Mouse (Mus musculus) heart, embryonic 14.5 days (tissue): ENCODE measurements around the gene Nktr. TPM values are rescaled to one million over a fixed set of nuclear protein-coding genes. Genes with fewer than 3 reads are reported as not detected.

ENCODE experiments used
- ATAC-seq: fragments of 200-750 bp; cut with Nextera tagmentation; 2 replicates; pipeline ENCODE4 v1.8.0; 2017; ENCODE audit warnings: low read depth, moderate TSS enrichment; ENCODE audit not compliant: insufficient number of reproducible peaks, insufficient read depth, low FRiP score
- H3K27ac ChIP-seq, 2 experiments: fragments of 200-500 bp in 1 of 2; fragments of 300-500 bp in 1 of 2; sonication (generic) in 1 of 2; replicated peaks in 1 of 2; 2 replicates each; pipeline ENCODE4 v1.5.1; 2012 to 2014; ENCODE audit warnings: low read depth in 2 of 2, low read length in 2 of 2, control low read depth in 1 of 2, mild to moderate bottlenecking in 1 of 2, mixed read lengths in 1 of 2; ENCODE audit not compliant: control insufficient read depth in 1 of 2, insufficient read depth in 1 of 2
- H3K27me3 ChIP-seq: fragments of 300-500 bp; sonication (generic); 2 replicates; pipeline ENCODE4 v1.6.1; 2014; ENCODE audit warnings: mild to moderate bottlenecking, low read length, control low read depth; ENCODE audit not compliant: control insufficient read depth, insufficient read depth
- H3K36me3 ChIP-seq: fragments of 300-500 bp; sonication (generic); 2 replicates; pipeline ENCODE4 v1.6.1; 2014; ENCODE audit warnings: mild to moderate bottlenecking, control low read depth, low read length, mixed read lengths; ENCODE audit not compliant: control insufficient read depth, insufficient read depth
- H3K4me1 ChIP-seq, 2 experiments: fragments of 200-500 bp in 1 of 2; fragments of 300-500 bp in 1 of 2; sonication (generic) in 1 of 2; 2 replicates each; pipeline ENCODE4 v1.6.1; 2012 to 2014; ENCODE audit warnings: low read length in 2 of 2, control low read depth in 1 of 2, mixed read lengths in 1 of 2; ENCODE audit not compliant: control insufficient read depth in 2 of 2, insufficient read depth in 2 of 2
- H3K4me2 ChIP-seq: fragments of 300-500 bp; sonication (generic); 2 replicates; pipeline ENCODE4 v1.6.1; 2014; ENCODE audit warnings: mild to moderate bottlenecking, low read length
- H3K4me3 ChIP-seq, 2 experiments: fragments of 200-500 bp in 1 of 2; fragments of 300-500 bp in 1 of 2; sonication (generic) in 1 of 2; 2 replicates each; pipeline ENCODE4 v1.5.1; 2012 to 2014; ENCODE audit warnings: low read length in 2 of 2, mild to moderate bottlenecking in 2 of 2, control low read depth in 1 of 2, low read depth in 1 of 2, moderate library complexity in 1 of 2; ENCODE audit not compliant: control insufficient read depth in 1 of 2, insufficient read depth in 1 of 2
- H3K9ac ChIP-seq: fragments of 300-500 bp; sonication (generic); 2 replicates; pipeline ENCODE4 v1.6.1; 2014; ENCODE audit warnings: mild to moderate bottlenecking, low read length
- H3K9me3 ChIP-seq: fragments of 300-500 bp; sonication (generic); 2 replicates; pipeline ENCODE4 v1.6.1; 2016; ENCODE audit warnings: low read length, control low read depth; ENCODE audit not compliant: control insufficient read depth
- WGBS: fragments of 180-500 bp; shearing (Covaris S2); extraction: QIAGEN DNeasy Blood & Tissue Kit; methylation state at CpG from one replicate; pipeline ENCODE4 v1.1.7; 2014; 5-methylcytosine and 5-hydroxymethylcytosine counted together
- polyA plus RNA-seq: library from polyadenylated mRNA; unstranded; fragments of >200 nt; fragmentation: Nextera tagmentation; extraction: Ambion mirVana; gene quantifications from 2 replicates; pipeline ENCODE4 v1.2.1, GENCODE M21; 2014

The Nktr gene
- polyA plus RNA-seq, 1 experiment from 2014 or later, result 50.4 TPM

DNA sequence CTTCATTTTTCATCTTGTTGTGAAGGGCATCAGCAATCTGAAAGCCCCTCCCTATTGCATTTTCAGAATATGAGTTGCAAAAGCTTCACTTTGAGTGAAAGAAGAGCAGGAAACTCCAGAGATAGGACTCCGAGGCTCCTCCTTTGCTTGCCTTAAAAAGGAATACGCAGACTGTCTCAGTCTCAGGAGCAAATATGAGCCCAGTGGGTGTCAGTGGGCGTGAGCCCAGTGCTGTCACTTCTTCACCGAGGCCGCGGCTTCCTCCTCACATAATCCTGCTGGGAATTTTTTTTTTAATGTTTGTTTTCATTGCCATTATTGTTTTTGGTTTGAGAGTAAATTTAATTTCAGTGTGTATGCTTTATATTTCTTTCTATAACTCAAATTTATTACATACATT is 21.5 kb downstream of the Nktr start:
- Histone ChIP-seq H3K9ac (no peak overlapping the region), H3K4me2 (no peak overlapping the region), H3K36me3 (peaks cover 72% of the 10 kb centered on the region), H3K4me3 (no peak overlapping the region), H3K27me3 (no peaks in the 10 kb centered on the region), H3K9me3 (no peaks in the 10 kb centered on the region), H3K4me1 (0 out of 4 replicates have a peak, but pooled peaks cover 0 to 8% of the 10 kb centered on the region in 2 experiments), H3K27ac (no peak overlapping the region)
- no peak for ATAC-seq
- 89% methylated on average over 6 of the region's 6 CpGs for WGBS

DNA sequence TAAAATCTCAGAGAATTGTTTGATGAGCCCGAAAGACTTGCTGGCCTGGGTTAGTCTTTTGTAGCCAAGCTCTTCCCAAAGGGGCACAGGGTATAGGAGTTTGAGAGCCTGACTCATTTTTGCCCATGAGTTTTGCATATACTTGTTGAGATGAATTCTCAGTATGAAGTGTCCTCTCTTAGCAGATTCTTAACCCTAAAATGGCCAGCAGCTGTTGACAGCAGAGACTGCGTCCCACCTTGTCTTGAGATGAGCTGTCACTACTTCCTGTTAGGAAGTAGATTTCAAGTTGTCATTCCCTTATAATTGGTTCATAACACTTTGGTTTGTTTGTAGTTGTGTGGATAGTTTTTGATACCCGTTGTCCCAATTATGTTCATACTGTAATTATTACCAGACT is 22.2 kb downstream of the Nktr start:
- no peaks in the 10 kb centered on the region for H3K9me3 ChIP-seq
- 85% methylated on average over 3 of the region's 3 CpGs for WGBS
- peaks cover 72% of the 10 kb centered on the region for H3K36me3 ChIP-seq
- H3K4me1 ChIP-seq, result 0 out of 4 replicates have a peak, but pooled peaks cover 0 to 8% of the 10 kb centered on the region in 2 experiments
- no peak for ATAC-seq
- no peak overlapping the region for H3K4me3 ChIP-seq
- no peaks in the 10 kb centered on the region for H3K27me3 ChIP-seq
- no peak overlapping the region for H3K4me2 ChIP-seq
- H3K9ac ChIP-seq, result no peak overlapping the region
- no peak overlapping the region for H3K27ac ChIP-seq

DNA sequence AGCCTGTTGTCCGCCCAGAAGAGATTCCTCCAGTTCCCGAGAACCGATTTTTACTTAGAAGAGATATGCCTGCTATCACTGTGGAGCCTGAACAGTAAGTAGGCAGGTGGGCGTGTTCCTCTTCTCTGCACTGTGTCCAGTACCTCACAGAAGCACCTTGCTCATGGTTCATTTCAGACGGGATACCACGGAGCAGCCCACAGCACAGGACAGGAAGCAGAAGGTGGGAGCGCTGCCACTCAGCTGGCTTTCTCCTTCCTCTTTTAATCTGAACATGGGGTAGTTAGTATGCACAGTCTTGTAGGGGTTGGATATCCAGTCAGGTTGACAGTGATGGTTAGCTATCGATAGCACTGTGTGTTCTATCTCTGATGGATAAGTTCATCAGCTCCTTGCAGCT is 25.1 kb downstream of the Nktr start:
- H3K9me3 ChIP-seq, result no peaks in the 10 kb centered on the region
- no peak overlapping the region for H3K9ac ChIP-seq
- H3K4me3 ChIP-seq, result no peak overlapping the region
- no peak overlapping the region for H3K4me2 ChIP-seq
- peaks cover 0 to 8% of the 10 kb centered on the region in 2 experiments; a peak in 1 of 4 replicates for H3K4me1 ChIP-seq
- no peak for ATAC-seq
- H3K27me3 ChIP-seq, result no peaks in the 10 kb centered on the region
- H3K27ac ChIP-seq, result no peak overlapping the region
- H3K36me3 ChIP-seq, result peaks cover 93% of the 10 kb centered on the region
- 83% methylated on average over 8 of the region's 8 CpGs for WGBS

DNA sequence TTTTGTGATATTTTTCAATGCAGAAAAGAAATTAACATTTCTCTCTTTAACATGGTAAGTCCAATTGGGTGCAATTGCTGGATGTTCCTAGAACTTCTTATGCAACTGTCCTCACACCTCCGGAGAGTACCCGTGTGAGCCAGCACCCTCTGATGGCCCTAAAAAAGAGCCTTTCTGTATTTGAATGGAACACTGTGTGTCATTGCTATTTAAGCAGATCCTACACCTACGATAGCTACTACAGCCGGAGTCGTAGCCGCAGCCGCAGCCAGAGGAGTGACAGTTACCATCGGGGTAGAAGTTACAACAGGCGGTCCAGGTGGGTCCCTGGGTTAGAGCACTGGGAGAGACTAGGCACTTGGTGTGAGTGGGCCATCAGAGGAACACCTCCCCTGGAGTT is 33.8 kb downstream of the Nktr start:
- ATAC-seq, result no peak
- Histone ChIP-seq H3K27ac (no peak overlapping the region), H3K4me1 (no peaks in the 10 kb centered on the region; a peak in 1 of 4 replicates), H3K4me2 (no peak overlapping the region), H3K9ac (no peak overlapping the region), H3K27me3 (no peaks in the 10 kb centered on the region), H3K9me3 (no peaks in the 10 kb centered on the region), H3K36me3 (peaks cover 92% of the 10 kb centered on the region), H3K4me3 (no peak overlapping the region)
- WGBS, result 95% methylated on average over 9 of the region's 9 CpGs

DNA sequence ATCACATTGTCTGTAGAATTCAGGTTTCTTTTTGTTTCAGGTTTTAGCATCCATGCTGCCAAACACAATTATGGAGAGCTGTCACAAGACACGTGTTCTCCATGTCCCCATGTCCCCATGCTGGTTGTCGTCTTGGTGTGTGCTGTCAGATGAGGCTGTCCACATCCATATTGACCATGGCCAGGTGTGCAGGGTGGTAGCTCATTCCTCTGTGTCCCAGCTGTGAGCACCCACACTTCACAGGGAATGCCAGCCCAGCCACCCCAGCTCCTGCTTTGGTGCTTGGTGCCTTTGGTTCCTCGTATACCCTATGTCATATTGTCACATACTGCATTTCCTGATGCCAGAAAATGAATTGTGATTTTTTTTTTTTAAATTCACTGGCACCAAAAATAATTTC is 35.7 kb downstream of the Nktr start:
- Histone ChIP-seq H3K36me3 (peaks cover 74% of the 10 kb centered on the region), H3K9me3 (no peaks in the 10 kb centered on the region), H3K4me3 (no peak overlapping the region), H3K9ac (no peak overlapping the region), H3K27ac (no peak overlapping the region), H3K4me2 (no peak overlapping the region), H3K27me3 (no peaks in the 10 kb centered on the region), H3K4me1 (peaks cover 6 to 11% of the 10 kb centered on the region in 2 experiments)
- 89% methylated on average over 3 of the region's 3 CpGs for WGBS
- no peak for ATAC-seq

DNA sequence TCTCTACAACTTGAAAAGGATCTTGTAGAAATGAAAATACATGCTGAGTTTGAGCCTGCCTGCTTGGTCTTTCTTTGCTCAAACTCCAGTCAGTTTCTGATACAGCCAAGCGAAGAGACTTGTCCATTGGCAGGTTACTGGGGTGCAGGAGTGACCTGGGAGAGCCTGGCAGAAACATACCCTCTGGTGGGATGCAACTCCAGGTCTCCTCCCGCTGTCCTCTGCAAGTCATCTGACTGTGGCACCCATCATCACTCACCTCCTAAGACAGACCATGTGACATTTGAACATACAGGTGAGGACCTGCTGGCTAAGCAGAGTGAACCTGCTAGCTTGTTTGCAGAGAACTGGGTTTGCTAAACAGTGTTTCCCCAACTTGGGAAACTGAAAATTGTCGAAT is 37.8 kb downstream of the Nktr start:
- H3K4me1 ChIP-seq, result peaks cover 15 to 25% of the 10 kb centered on the region in 2 experiments
- peaks cover 52% of the 10 kb centered on the region for H3K36me3 ChIP-seq
- no peak overlapping the region for H3K4me3 ChIP-seq
- 81% methylated on average over 3 of the region's 3 CpGs for WGBS
- H3K27me3 ChIP-seq, result no peaks in the 10 kb centered on the region
- H3K27ac ChIP-seq, result no peak overlapping the region
- no peaks in the 10 kb centered on the region for H3K9me3 ChIP-seq
- no peak overlapping the region for H3K4me2 ChIP-seq
- ATAC-seq, result no peak
- no peak overlapping the region for H3K9ac ChIP-seq

DNA sequence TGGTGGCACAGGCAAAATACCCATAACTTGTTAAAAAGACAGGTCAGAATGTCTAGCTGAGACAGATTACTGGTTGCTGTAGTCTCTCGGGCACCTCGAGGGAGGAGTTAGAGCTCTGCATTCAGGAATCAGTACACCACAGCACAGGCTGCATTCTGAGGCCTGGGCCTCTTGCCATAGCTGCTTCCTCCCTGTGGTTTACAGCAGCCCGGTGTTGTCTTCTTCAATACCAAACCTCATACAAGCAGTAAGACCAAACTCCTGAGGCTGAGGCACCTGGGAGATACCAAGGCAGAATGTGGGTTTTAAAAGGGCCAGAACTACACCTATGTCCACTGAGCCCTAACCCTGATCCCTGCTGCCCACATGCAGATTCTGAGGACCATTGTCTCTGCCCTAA is 38.5 kb downstream of the Nktr start:
- ATAC-seq, result no peak
- 64% methylated on average over 3 of the region's 3 CpGs for WGBS
- Histone ChIP-seq H3K27me3 (no peaks in the 10 kb centered on the region), H3K27ac (no peak overlapping the region; a peak in 1 of 4 replicates), H3K9me3 (no peaks in the 10 kb centered on the region), H3K4me1 (peaks cover 15 to 30% of the 10 kb centered on the region in 2 experiments), H3K36me3 (peaks cover 49% of the 10 kb centered on the region), H3K9ac (peak overlapping the region; percentile 17; the same call in 1 of the 2 replicates), H3K4me2 (no peak overlapping the region), H3K4me3 (no peak overlapping the region)
